Mouse (Mus musculus) spleen, postnatal 36 days (tissue): ENCODE data around the gene Cd209f.
A peak's percentile ranks its signal among the peaks of the same experiment; 100 is the strongest.
"Not testable (repeated sequence)": the region's sequence is repeated elsewhere in the genome, so short reads cannot be mapped to it uniquely, and the experiment has no call there.

Experiments
- DNase-seq, 2 experiments: peaks; one replicate each; pipeline ENCODE4 v3.0.0; 2022; ENCODE audit warnings: low spot score in 2 of 2, mixed read lengths in 1 of 2

Gene Cd209f

DNA sequence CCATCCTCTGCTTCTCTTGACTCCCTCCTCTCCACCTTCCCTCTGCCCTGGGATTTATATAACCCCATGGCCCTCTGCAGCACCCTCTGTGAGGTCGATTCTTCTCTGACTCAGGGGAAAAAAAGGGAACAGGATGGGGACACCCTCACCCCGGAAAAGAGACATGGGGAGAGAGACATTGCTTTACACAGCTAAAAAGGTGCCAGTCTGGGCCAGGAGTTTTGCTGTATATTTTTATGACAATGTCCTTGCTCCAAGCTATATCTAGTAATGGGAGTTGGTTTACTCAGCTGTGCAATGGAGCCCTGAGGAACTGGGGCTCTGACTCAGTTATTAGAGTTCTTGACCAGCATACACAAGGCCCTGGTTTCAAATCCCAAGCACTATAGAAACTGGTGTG lies at the start of gene Cd209f:
Gene Cd209f (minus strand): TSS at position 101 of the 400 bp plus-strand sequence.
- DNase-seq = not testable (repeated sequence)

DNA sequence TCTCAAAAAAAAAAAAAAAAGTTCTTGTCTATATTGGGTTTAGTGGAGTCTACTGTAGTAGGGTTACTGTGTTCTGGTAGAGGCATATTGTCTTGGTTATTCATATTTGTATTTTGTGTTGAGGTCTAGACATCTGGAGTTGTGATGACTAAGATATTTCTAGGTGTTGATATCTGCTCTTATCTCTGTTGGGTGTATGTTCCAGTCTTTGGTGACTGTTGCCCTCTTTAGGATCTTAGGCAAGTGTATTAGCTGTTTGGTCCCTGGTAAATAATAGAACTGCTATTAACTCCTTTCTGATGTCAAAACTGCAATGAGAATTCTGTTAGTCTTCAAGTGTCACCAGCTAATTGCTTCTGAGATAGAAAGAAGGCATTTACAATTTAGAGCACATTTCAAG lies 49.2 kb upstream of the Cd209f start:
- DNase-seq = no peak

DNA sequence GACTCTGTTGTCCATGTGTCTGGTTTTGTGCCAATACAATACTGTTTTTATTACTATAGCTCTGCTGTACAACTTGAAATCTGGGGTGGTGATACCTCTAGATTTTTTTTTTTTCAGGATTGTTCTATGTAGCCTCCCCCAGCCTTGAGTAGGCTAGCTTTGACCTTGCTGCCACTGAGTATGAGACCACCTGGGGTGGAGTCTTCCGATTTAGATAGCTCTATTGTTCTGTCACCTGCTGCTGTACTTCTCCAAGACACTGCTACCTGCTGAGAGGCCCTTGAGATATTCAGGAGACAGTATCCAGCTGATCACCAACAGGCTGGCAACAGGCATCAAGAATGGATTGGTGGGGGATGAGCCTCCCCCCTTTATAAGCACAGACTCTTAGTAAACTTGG lies 41.6 kb upstream of the Cd209f start:
- DNase-seq = no peak

DNA sequence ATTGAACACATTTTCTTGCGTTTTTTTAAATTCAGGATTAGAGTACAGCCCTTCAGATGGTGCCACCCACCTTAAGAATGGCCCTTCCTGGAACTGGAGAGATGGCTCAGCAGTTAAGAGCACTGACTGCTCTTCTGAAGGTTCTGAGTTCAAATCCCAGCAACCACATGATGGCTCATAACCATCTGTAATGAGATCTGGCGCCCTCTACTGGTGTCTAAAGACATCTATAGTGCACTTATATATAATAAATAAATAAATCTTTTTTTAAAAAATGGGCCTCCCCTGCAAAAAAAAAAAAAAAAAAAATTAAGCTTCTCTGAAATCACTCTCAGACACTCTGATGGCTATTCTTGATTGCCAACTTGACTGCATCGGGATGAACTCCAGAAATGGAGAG lies 36.1 kb upstream of the Cd209f start:
- DNase-seq = no peak

DNA sequence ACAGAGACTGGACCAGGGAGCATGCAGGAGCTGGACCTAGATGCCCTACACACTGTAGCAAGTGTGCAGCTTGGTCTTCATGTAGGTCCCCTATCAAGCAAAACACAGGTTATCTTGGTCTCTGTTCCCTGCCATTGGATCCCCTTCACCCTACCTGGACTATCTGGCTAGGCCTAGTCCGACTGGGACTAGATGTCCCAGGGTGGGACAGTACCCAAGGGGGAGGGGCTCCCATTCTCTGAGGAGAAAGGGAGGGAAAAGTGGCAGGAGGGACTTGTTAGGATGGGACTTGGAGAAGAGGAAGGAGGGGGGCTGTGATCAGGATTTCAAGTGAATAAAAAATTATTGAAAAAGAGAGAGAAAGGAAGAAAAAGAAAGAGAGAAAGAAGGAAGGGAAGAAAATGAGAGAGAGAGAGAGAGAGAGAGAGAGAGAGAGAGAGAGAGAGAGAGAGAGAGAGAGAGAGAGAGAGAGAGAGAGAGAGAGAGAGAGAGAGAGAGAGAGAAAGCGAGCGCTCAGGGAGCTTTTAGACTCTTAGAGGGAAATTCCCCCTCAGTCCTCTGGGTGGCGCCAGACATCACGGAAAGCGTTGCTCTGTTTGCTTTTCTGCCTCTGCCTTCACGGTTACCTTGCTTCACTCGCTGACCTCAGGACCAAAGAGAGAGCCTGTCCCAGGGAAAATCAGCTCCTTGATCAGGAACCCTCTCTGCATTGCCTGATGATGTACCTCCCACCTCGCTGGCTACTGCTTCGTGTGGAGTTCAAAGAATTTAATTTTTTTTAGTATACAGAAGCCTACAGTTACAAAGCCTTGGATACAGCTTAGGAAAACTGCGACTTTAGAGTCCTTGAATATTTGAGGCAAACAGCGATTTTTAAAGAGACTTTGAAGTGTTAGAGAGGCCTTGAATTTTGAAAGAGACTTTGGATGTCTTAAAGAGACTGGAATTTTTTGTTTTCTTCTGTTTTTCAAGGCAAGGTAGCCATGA lies 34.3 kb upstream of the Cd209f start:
- DNase-seq = peak; percentile 46 to 50

DNA sequence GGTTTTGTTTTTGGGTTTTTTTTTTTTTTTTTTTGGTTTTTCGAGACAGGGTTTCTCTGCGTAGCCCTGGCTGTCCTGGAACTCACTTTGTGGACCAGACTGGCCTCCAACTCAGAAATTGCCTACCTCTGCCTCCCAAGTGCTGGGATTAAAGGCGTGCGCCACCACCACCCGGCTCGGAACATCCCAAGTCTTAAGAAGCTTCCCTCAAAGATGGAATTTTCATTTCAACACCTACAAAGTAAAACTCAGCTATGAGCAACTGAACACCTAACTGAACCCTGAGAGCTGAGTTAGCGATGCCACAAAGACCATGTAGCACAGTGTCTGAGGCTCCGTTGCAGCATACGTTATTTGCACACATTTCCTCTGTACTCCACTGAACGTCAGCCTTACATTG lies 28.2 kb upstream of the Cd209f start, which contains the start of gene Cd209g:
Gene Cd209g (plus strand): TSS at position 301 of the 400 bp plus-strand sequence.
- DNase-seq = no peak

DNA sequence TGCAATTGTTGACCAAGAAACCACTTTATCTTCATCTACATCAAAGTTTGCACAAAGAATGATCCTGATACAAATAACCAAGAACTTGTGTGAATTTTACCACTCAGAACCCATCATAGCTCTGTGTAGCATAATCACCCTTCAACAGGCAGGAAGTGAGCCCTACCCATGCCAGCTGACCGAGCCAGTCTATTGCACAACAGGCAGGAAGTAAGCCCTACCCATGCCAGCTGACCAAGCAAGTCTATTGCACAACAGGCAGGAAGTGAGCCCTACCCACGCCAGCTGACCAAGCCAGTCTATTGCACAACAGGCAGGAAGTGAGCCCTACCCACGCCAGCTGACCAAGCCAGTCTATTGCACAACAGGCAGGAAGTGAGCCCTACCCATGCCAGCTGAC lies 17.1 kb downstream of the Cd209f start:
- DNase-seq = not testable (repeated sequence)

DNA sequence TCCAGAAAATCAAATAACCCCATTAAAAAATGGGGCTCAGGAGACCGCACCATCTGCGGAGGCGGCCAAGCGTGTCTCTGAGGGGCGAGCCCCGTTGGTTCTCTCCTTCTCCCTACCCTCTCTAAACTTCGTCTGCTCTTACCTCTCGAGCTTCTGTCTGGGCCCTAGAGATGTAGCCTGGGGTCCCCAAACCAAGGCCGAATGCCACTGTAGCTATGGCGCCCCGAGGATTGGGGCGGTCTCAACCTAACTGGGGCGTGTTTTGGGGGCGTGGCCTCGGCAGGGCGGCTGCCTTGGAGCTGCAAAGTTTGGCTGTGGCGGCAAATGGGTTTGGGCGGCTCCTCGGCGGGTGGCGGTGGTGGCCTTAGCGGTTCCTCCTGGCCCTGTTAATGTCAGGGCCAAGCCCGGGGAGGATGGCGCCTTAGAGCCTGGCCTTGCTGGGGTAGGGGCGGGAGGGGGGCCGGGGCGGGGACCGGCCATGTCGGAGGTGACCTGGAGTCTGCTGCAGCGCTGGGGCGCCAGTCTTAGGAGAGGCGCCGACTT lies 18.4 kb downstream of the Cd209f start:
- DNase-seq = not testable (repeated sequence)
